Mouse (Mus musculus): ENCODE measurements around the gene Yars. TPM values are rescaled to one million over a fixed set of nuclear protein-coding genes. Genes with fewer than 3 reads are reported as not detected.
A peak's percentile ranks its signal among the peaks of the same experiment; 100 is the strongest.
"Not testable (repeated sequence)": the region's sequence is repeated elsewhere in the genome, so short reads cannot be mapped to it uniquely, and the experiment has no call there.

Yars gene
- total RNA-seq, 2 experiments from 2014 or later, result 84.4 to 95.9 TPM

GRCm38 (mm10) chr4:129188803-129189541, 588 bp upstream of the Yars start:
- DNase-seq, result peak; percentile 61 to 66

- no peak for DNase-seq
These were observed 978 bp downstream of the Yars start for GRCm38 (mm10) chr4:129190538-129190937.

GRCm38 (mm10) chr4:129191691-129192090, 2.1 kb downstream of the Yars start:
- no peak for DNase-seq

GRCm38 (mm10) chr4:129194280-129194679, 4.7 kb downstream of the Yars start:
- DNase-seq, result no peak

GRCm38 (mm10) chr4:129197514-129197913, 8.0 kb downstream of the Yars start:
- DNase-seq, result no peak

- no peak for DNase-seq
These were observed 15.1 kb downstream of the Yars start for GRCm38 (mm10) chr4:129204655-129205054.

GRCm38 (mm10) chr4:129206792-129207191, 17.2 kb downstream of the Yars start:
- DNase-seq, result no peak

GRCm38 (mm10) chr4:129209504-129209903, 19.9 kb downstream of the Yars start:
- DNase-seq, result no peak

GRCm38 (mm10) chr4:129211461-129211860, 21.9 kb downstream of the Yars start:
- no peak for DNase-seq

GRCm38 (mm10) chr4:129212486-129212885, 22.9 kb downstream of the Yars start:
- not testable (repeated sequence) for DNase-seq

GRCm38 (mm10) chr4:129218569-129219175, 29.1 kb downstream of the Yars start:
- DNase-seq, result no peak

- DNase-seq, result no peak
These were observed 29.6 kb downstream of the Yars start for GRCm38 (mm10) chr4:129219198-129219597.

- no peak for DNase-seq
These were observed 31.0 kb downstream of the Yars start for GRCm38 (mm10) chr4:129220376-129221089.

GRCm38 (mm10) chr4:129221097-129222010, 31.8 kb downstream of the Yars start:
- DNase-seq, result no peak

- DNase-seq, result no peak
These were observed 32.7 kb downstream of the Yars start for GRCm38 (mm10) chr4:129222019-129222925.

- no peak for DNase-seq
These were observed 34.1 kb downstream of the Yars start for GRCm38 (mm10) chr4:129223421-129224281.

GRCm38 (mm10) chr4:129225315-129225714, 35.8 kb downstream of the Yars start:
- DNase-seq, result no peak

- no peak for DNase-seq
These were observed 36.9 kb downstream of the Yars start for GRCm38 (mm10) chr4:129226441-129226963.

- no peak for DNase-seq
These were observed 37.8 kb downstream of the Yars start for GRCm38 (mm10) chr4:129227170-129227984.

All from layer of hippocampus, postnatal 36 days (tissue).